Mouse (Mus musculus): ENCODE results near the gene Ube2m. TPM values are rescaled to one million over a fixed set of nuclear protein-coding genes. Genes with fewer than 3 reads are reported as not detected.

Gene Ube2m
- total and polyA plus RNA-seq, 3 experiments = 134 to 272 (median 244) TPM

DNA sequence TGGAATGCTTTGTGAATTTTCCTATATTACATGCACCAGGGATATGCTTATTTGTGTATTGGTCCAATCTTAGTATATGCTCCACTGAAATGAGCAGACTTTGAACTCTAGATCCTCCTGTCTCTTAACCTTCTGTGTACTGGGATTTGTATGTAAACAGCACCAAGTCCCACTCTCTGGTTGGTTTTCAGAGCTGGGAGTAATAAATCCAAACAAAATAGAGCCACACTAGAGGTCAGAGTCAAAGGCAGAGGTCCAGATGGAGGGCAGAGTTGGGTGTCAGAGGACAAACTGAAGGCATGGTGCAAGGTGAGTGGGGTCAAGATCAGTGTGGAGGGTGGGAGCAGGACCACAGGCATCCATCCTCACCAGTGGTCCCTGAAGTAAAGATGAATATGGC, 42.2 kb downstream of the Ube2m start:
- Histone ChIP-seq H3K4me1 (ENCODE audit: control insufficient read depth in 1 of 2, insufficient read depth in 2 of 2) (peaks cover 3% of the 10 kb centered on the region in 2 experiments; a peak in 1 of 4 replicates), H3K27ac (ENCODE audit: insufficient read depth, low read depth) (no peak overlapping the region), H3K4me2 (ENCODE audit: insufficient read depth, low read depth, poor library complexity, severe bottlenecking) (no peak overlapping the region), H3K4me3 (replicated peaks in 1 of 3; ENCODE audit: low read depth in 2 of 3, low read length in 2 of 3, poor library complexity in 1 of 3) (no peak overlapping the region), H3K36me3 (replicated peaks in 1 of 2; ENCODE audit: control insufficient read depth in 1 of 2, insufficient read depth in 1 of 2, low read length in 1 of 2) (no peaks in the 10 kb centered on the region), H3K9ac (ENCODE audit: insufficient read depth, low read depth) (no peak overlapping the region), H3K27me3 (replicated peaks) (no peaks in the 10 kb centered on the region), H3K9me3 (replicated peaks; ENCODE audit: low read length) (no peaks in the 10 kb centered on the region), H3K79me2 (replicated peaks; ENCODE audit: control insufficient read depth, extremely low read depth, insufficient read depth, poor library complexity, severe bottlenecking) (no peaks in the 10 kb centered on the region)
- in situ Hi-C loops (cut with MboI; ENCODE audit: low pct_ligation_motif_present, low pct_unique_long_range_greater_than_20kb, low sequenced_read_pairs) = no loop called here
- DNase-seq (ENCODE audit: extremely low read depth) = no peak
- TF ChIP-seq JUN (IDR thresholded peaks at IDR 0.05; ENCODE audit: insufficient read depth, low read depth, low read length) (no peak), NELFE (IDR thresholded peaks at IDR 0.05; ENCODE audit: low read depth, low read length) (no peak), TBP (conservative IDR thresholded peaks at IDR 0.05; ENCODE audit: low read depth, low read length) (no peak), MYC (IDR thresholded peaks at IDR 0.05; ENCODE audit: low read depth, low read length) (no peak), MAFK (IDR thresholded peaks at IDR 0.05; ENCODE audit: insufficient replicate concordance, low read length) (no peak), CTCF (conservative IDR thresholded peaks at IDR 0.05 in 1 of 2, IDR thresholded peaks at IDR 0.05 in 1 of 2; ENCODE audit: low read depth in 2 of 2, low read length in 2 of 2) (no peak), E2F4 (IDR thresholded peaks at IDR 0.05; ENCODE audit: insufficient replicate concordance, low read depth, low read length) (no peak), BHLHE40 (IDR thresholded peaks at IDR 0.05; ENCODE audit: low read depth, low read length) (no peak), RCOR1 (conservative IDR thresholded peaks at IDR 0.05; ENCODE audit: low read depth, low read length) (no peak), ELF1 (IDR thresholded peaks at IDR 0.05; ENCODE audit: low read depth, low read length) (no peak), MEF2A (IDR thresholded peaks at IDR 0.05; ENCODE audit: borderline replicate concordance, low read depth, low read length) (no peak), TCF12 (IDR thresholded peaks at IDR 0.05; ENCODE audit: low read depth, low read length) (no peak), POLR2AphosphoS2 (IDR thresholded peaks at IDR 0.05; ENCODE audit: low read depth, low read length) (no peak)
- dilution Hi-C loops (cut with MboI; ENCODE audit: extremely low pct_ligation_motif_present, extremely low pct_unique_long_range_greater_than_20kb, low sequenced_read_pairs) = no loop called here

DNA sequence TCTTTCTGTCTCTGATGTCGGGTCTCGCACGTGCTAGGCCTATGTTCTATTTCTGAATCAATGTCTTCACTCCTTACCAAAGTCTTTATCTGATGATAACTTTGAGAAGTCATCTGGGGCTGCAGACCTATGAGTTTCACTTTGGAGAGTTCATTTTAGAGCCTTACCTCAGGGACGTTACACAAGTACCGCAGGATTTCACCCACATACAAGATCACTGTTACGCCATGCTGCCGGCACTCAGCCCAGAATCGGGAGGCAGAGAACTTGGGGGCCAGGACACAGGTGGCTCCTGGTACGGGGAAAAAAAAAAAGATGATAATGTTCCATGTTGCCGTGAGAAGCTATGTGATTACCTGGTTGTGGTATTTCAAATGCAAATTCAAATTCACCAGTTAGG, 44.9 kb downstream of the Ube2m start:
- in situ Hi-C loops (cut with MboI; ENCODE audit: low pct_ligation_motif_present, low pct_unique_long_range_greater_than_20kb, low sequenced_read_pairs) (no loop called here), dilution Hi-C loops (cut with MboI; ENCODE audit: extremely low pct_ligation_motif_present, extremely low pct_unique_long_range_greater_than_20kb, low sequenced_read_pairs) (no loop called here)
- TF ChIP-seq ZNF384 (IDR thresholded peaks at IDR 0.05; ENCODE audit: low read depth, low read length) = no peak
- no peak for TF ChIP-seq JUND (conservative IDR thresholded peaks at IDR 0.05; ENCODE audit: low read depth, low read length)
- TF ChIP-seq TBP (conservative IDR thresholded peaks at IDR 0.05; ENCODE audit: low read depth, low read length) = no peak
- no peak for TF ChIP-seq ZC3H11A (IDR thresholded peaks at IDR 0.05; ENCODE audit: low read depth, low read length)
- TF ChIP-seq HCFC1 (IDR thresholded peaks at IDR 0.05; ENCODE audit: low read depth, low read length) = no peak
- no peak for TF ChIP-seq MEF2A (IDR thresholded peaks at IDR 0.05; ENCODE audit: borderline replicate concordance, low read depth, low read length)
- no peak for TF ChIP-seq E2F4 (IDR thresholded peaks at IDR 0.05; ENCODE audit: insufficient replicate concordance, low read depth, low read length)
- no peak for TF ChIP-seq UBTF (IDR thresholded peaks at IDR 0.05; ENCODE audit: low read depth, low read length)
- no peak for TF ChIP-seq GABPA (IDR thresholded peaks at IDR 0.05; ENCODE audit: insufficient replicate concordance, low read depth, low read length)
- no peak for TF ChIP-seq NELFE (IDR thresholded peaks at IDR 0.05; ENCODE audit: low read depth, low read length)
- TF ChIP-seq POLR2AphosphoS2 (IDR thresholded peaks at IDR 0.05; ENCODE audit: low read depth, low read length) = no peak
- no peak for TF ChIP-seq MYC (IDR thresholded peaks at IDR 0.05; ENCODE audit: low read depth, low read length)
- no peak for TF ChIP-seq USF2 (conservative IDR thresholded peaks at IDR 0.05; ENCODE audit: low read depth, low read length)
- TF ChIP-seq MAZ (IDR thresholded peaks at IDR 0.05; ENCODE audit: low read depth, low read length) = no peak
- TF ChIP-seq EP300 (IDR thresholded peaks at IDR 0.05; ENCODE audit: low read length) = no peak
- no peak for TF ChIP-seq IRF4 (IDR thresholded peaks at IDR 0.05; ENCODE audit: low read depth, low read length)
- TF ChIP-seq MXI1 (IDR thresholded peaks at IDR 0.05; ENCODE audit: low read depth, low read length) = no peak
- Histone ChIP-seq H3K4me3 (replicated peaks in 1 of 3; ENCODE audit: low read depth in 2 of 3, low read length in 2 of 3, poor library complexity in 1 of 3) (no peak overlapping the region), H3K27ac (ENCODE audit: insufficient read depth, low read depth) (no peak overlapping the region), H3K36me3 (replicated peaks in 1 of 2; ENCODE audit: control insufficient read depth in 1 of 2, insufficient read depth in 1 of 2, low read length in 1 of 2) (no peaks in the 10 kb centered on the region), H3K9ac (ENCODE audit: insufficient read depth, low read depth) (no peak overlapping the region), H3K4me2 (ENCODE audit: insufficient read depth, low read depth, poor library complexity, severe bottlenecking) (no peak overlapping the region), H3K4me1 (ENCODE audit: control insufficient read depth in 1 of 2, insufficient read depth in 2 of 2) (peaks cover 3 to 4% of the 10 kb centered on the region in 2 experiments; a peak in 1 of 4 replicates), H3K79me2 (replicated peaks; ENCODE audit: control insufficient read depth, extremely low read depth, insufficient read depth, poor library complexity, severe bottlenecking) (no peaks in the 10 kb centered on the region), H3K9me3 (replicated peaks; ENCODE audit: low read length) (no peaks in the 10 kb centered on the region), H3K27me3 (replicated peaks) (no peaks in the 10 kb centered on the region)
- no peak for DNase-seq (ENCODE audit: extremely low read depth)

All from CH12.LX (cell line).